Mouse (Mus musculus) midbrain, embryonic 14.5 days (tissue): ENCODE results near the gene Olfr686. TPM values are rescaled to one million over a fixed set of nuclear protein-coding genes. Genes with fewer than 3 reads are reported as not detected.

Experiments used
- ATAC-seq: fragments of 200-750 bp; cut with Nextera tagmentation; 2 replicates; pipeline ENCODE4 v1.8.0; 2017; ENCODE audit warnings: moderate number of reproducible peaks, moderate library complexity; ENCODE audit not compliant: low FRiP score, low TSS enrichment
- DNase-seq: peaks from one replicate; pipeline ENCODE4 v3.0.0-alpha.2; 2015
- H3K27ac ChIP-seq: fragments of 300-500 bp; sonication (generic); replicated peaks from 2 replicates; pipeline ENCODE4 v1.5.1; 2014; ENCODE audit warnings: mild to moderate bottlenecking, low read depth, low read length, moderate library complexity
- H3K27me3 ChIP-seq: fragments of 300-500 bp; sonication (generic); 2 replicates; pipeline ENCODE4 v1.6.1; 2014; ENCODE audit warnings: low read length, control low read depth, mixed read lengths; ENCODE audit not compliant: control insufficient read depth, insufficient read depth
- H3K36me3 ChIP-seq: fragments of 300-500 bp; sonication (generic); 2 replicates; pipeline ENCODE4 v1.6.1; 2014; ENCODE audit warnings: low read length, control low read depth; ENCODE audit not compliant: control insufficient read depth, insufficient read depth
- H3K4me1 ChIP-seq: fragments of 300-500 bp; sonication (generic); 2 replicates; pipeline ENCODE4 v1.6.1; 2014; ENCODE audit warnings: mild to moderate bottlenecking, antibody characterized with exemption, low read length, control low read depth; ENCODE audit not compliant: control insufficient read depth, insufficient read depth
- H3K4me2 ChIP-seq: fragments of 300-500 bp; sonication (generic); 2 replicates; pipeline ENCODE4 v1.6.1; 2014; ENCODE audit warnings: mild to moderate bottlenecking, low read length, moderate library complexity
- H3K4me3 ChIP-seq: fragments of 300-500 bp; sonication (generic); replicated peaks from 2 replicates; pipeline ENCODE4 v1.5.1; 2014; ENCODE audit warnings: low read depth, low read length
- H3K9ac ChIP-seq: fragments of 300-500 bp; sonication (generic); replicated peaks from 2 replicates; pipeline ENCODE4 v1.6.1; 2014; ENCODE audit warnings: mild to moderate bottlenecking, low read length, moderate library complexity
- H3K9me3 ChIP-seq: fragments of 300-500 bp; sonication (generic); 2 replicates; pipeline ENCODE4 v1.6.1; 2016; ENCODE audit warnings: low read length, control low read depth, mixed read lengths; ENCODE audit not compliant: control insufficient read depth
- WGBS: fragments of 180-500 bp; shearing (Covaris S2); extraction: QIAGEN DNeasy Blood & Tissue Kit; methylation state at CpG from one replicate; pipeline ENCODE4 v1.1.7; 2014; 5-methylcytosine and 5-hydroxymethylcytosine counted together
- polyA plus RNA-seq: library from polyadenylated mRNA; unstranded; fragments of >200 nt; fragmentation: Nextera tagmentation; extraction: Ambion mirVana; gene quantifications from 2 replicates; pipeline ENCODE4 v1.2.1, GENCODE M21; 2014

The Olfr686 gene
- polyA plus RNA-seq, 1 experiment from 2014 or later, result not detected

DNA sequence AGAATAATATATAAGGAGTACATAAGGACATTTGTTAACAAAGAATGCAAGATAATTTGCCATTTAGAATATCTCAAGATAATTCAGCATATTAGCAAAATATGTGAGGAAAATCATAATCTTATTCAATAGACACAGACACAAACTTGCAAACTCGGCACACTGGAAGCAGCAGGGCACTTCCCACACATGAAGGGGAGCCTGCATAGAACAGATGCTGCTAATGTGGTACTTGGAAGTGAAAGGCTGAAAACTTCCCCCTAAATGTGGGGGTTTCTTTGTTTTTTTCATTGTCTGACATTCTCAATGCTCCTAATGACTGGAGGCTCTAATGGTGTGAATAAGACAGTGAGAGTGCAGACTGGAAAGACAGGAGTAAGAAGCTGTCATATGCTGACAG is 7.5 kb upstream of the Olfr686 start:
- H3K4me3 ChIP-seq, result no peak overlapping the region
- DNase-seq, result no peak
- H3K36me3 ChIP-seq, result no peaks in the 10 kb centered on the region
- no peak overlapping the region for H3K4me2 ChIP-seq
- WGBS, result 50% methylated on average over 1 of the region's 1 CpGs
- ATAC-seq, result no peak
- no peak overlapping the region for H3K27ac ChIP-seq
- H3K27me3 ChIP-seq, result no peaks in the 10 kb centered on the region
- H3K4me1 ChIP-seq, result no peaks in the 10 kb centered on the region
- H3K9ac ChIP-seq, result no peak overlapping the region
- no peaks in the 10 kb centered on the region for H3K9me3 ChIP-seq

GRCm38 (mm10) chr7:105185912-105186311 is 21.4 kb downstream of the Olfr686 start, which contains the start of gene Olfr685:
Gene Olfr685 (minus strand): TSS chr7:105186012.
- Histone ChIP-seq H3K9ac (no peak within 1 kb of the TSS), H3K27ac (no peak within 1 kb of the TSS), H3K9me3 (no peaks in the 10 kb centered on the region), H3K27me3 (no peaks in the 10 kb centered on the region), H3K4me1 (no peaks in the 10 kb centered on the region), H3K36me3 (no peaks in the 10 kb centered on the region), H3K4me2 (no peak within 1 kb of the TSS), H3K4me3 (no peak within 1 kb of the TSS)
- WGBS, result 93% methylated on average over 1 of the region's 1 CpGs
- no peak for DNase-seq
- ATAC-seq, result no peak

DNA sequence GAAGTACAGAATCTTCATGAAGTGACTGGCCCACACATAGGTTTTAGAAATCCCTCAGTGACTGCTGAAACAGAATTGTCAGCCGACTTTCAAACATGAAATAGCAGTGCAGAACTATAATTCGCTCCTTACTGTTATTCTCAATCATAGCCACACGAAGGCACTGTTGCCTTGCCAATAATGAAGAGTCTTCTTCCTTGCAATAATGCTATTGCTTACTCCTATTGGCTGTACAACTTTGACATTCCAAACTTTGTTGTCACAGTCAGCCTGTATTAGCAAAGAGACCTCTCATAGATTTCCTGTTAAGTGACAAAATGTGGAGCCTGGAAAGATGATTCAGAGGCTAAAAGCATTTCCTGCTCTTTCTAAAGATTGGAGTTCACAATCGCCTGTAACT is 36.5 kb downstream of the Olfr686 start:
- Histone ChIP-seq H3K4me3 (no peak overlapping the region), H3K9ac (no peak overlapping the region), H3K27me3 (no peaks in the 10 kb centered on the region), H3K4me2 (no peak overlapping the region), H3K9me3 (no peaks in the 10 kb centered on the region), H3K4me1 (no peaks in the 10 kb centered on the region), H3K27ac (no peak overlapping the region), H3K36me3 (no peaks in the 10 kb centered on the region)
- no peak for ATAC-seq
- 57% methylated on average over 4 of the region's 4 CpGs for WGBS
- DNase-seq, result peak; percentile 61

DNA sequence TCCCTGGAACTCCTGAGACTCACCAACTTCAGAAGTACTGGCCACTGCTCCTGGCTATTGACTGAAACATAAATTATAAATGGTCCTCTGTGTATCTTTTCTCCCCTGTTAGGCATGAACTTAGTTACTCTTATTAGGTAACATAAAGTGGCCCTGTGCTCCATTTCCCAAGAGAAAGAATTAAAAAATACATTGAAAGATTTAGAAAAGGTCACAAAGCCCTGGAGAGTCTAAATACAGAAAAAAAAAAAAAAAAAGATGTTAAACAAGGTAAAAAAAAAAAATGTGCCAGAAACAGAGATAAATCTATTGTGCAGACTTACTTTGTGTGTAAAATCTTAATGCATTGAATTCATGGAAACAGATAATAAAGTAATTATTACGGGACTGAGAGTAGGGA is 43.7 kb downstream of the Olfr686 start, which contains the start of gene Olfr684:
TSS of gene Olfr684 (minus strand) at position 101 of the 400 bp plus-strand sequence.
- H3K27me3 ChIP-seq, result no peaks in the 10 kb centered on the region
- H3K27ac ChIP-seq, result no peak within 1 kb of the TSS
- no peaks in the 10 kb centered on the region for H3K9me3 ChIP-seq
- no peaks in the 10 kb centered on the region for H3K36me3 ChIP-seq
- no peak for ATAC-seq
- 75% methylated on average over 1 of the region's 1 CpGs for WGBS
- no peak within 1 kb of the TSS for H3K4me3 ChIP-seq
- DNase-seq, result no peak
- no peak within 1 kb of the TSS for H3K9ac ChIP-seq
- H3K4me2 ChIP-seq, result no peak within 1 kb of the TSS
- H3K4me1 ChIP-seq, result no peaks in the 10 kb centered on the region

Other genes with a start within 250 kb of the Olfr686 start
- gene Olfr670, start 244.9 kb downstream of the Olfr686 start, polyA plus RNA-seq, result not detected in 2 replicates
- gene Olfr671, start 228.4 kb downstream of the Olfr686 start, polyA plus RNA-seq, result not detected in 2 replicates
- gene Olfr672, start 205.5 kb downstream of the Olfr686 start, polyA plus RNA-seq, result not detected in 2 replicates
- gene Olfr675, start 179.0 kb downstream of the Olfr686 start, polyA plus RNA-seq, result not detected in 2 replicates
- not detected in 2 replicates for gene Olfr676, start 174.8 kb downstream of the Olfr686 start, polyA plus RNA-seq
- gene Olfr677, start 156.1 kb downstream of the Olfr686 start, polyA plus RNA-seq, result not detected in 2 replicates
- gene Olfr678, start 143.0 kb downstream of the Olfr686 start, polyA plus RNA-seq, result not detected in 2 replicates
- gene Olfr679, start 126.3 kb downstream of the Olfr686 start, polyA plus RNA-seq, result not detected in 2 replicates
- not detected in 2 replicates for gene Olfr680-ps1, start 114.7 kb downstream of the Olfr686 start, polyA plus RNA-seq
- gene Olfr681, start 90.6 kb downstream of the Olfr686 start, polyA plus RNA-seq, result not detected in 2 replicates
- gene Olfr683, start 60.5 kb downstream of the Olfr686 start, polyA plus RNA-seq, result not detected in 2 replicates
- not detected in 2 replicates for gene Olfr684, start 43.8 kb downstream of the Olfr686 start, polyA plus RNA-seq
- not detected in 2 replicates for gene Olfr685, start 21.5 kb downstream of the Olfr686 start, polyA plus RNA-seq
- gene Olfr688, start 80.6 kb upstream of the Olfr686 start, polyA plus RNA-seq, result not detected in 2 replicates
- gene Olfr689, start 103.7 kb upstream of the Olfr686 start, polyA plus RNA-seq, result 0.08 TPM in 1 of 2 replicates, not detected in the other
- gene Olfr690, start 126.6 kb upstream of the Olfr686 start, polyA plus RNA-seq, result not detected in 2 replicates
- 0.14 and 0.69 TPM in 2 replicates for gene Olfr691, start 134.8 kb upstream of the Olfr686 start, polyA plus RNA-seq
- gene Olfr692, start 160.7 kb upstream of the Olfr686 start, polyA plus RNA-seq, result not detected in 2 replicates
- gene Gm5901, start 167.6 kb upstream of the Olfr686 start, polyA plus RNA-seq, result not detected in 2 replicates
- 32.3 and 44.0 TPM in 2 replicates for gene Fam160a2, start 192.6 kb upstream of the Olfr686 start, polyA plus RNA-seq
- gene Cnga4, start 197.1 kb upstream of the Olfr686 start, polyA plus RNA-seq, result 0.11 TPM in 1 of 2 replicates, not detected in the other
- gene Cckbr, start 218.2 kb upstream of the Olfr686 start, polyA plus RNA-seq, result 1.7 and 3.0 TPM in 2 replicates